Mouse (Mus musculus) urinary bladder, postnatal 14 days (tissue): ENCODE data around the gene Mapre1.
A peak's percentile ranks its signal among the peaks of the same experiment; 100 is the strongest.

Source experiments
- DNase-seq: peaks from one replicate; pipeline ENCODE4 v3.0.0; 2021; ENCODE audit warnings: low spot score

Gene Mapre1

GRCm38 (mm10) chr2:153778638-153779362 is 37.7 kb downstream of the Mapre1 start:
- DNase-seq: peak; percentile 82

- no peak for DNase-seq
Measured at GRCm38 (mm10) chr2:153779394-153779981, 38.4 kb downstream of the Mapre1 start, which contains the start of gene Efcab8. Gene Efcab8, plus strand, starts transcription at chr2:153779931.

- no peak for DNase-seq
Measured at GRCm38 (mm10) chr2:153781181-153781580, 40.1 kb downstream of the Mapre1 start.

- DNase-seq: peak; percentile 20
Measured at GRCm38 (mm10) chr2:153784668-153785067, 43.6 kb downstream of the Mapre1 start.

- DNase-seq: no peak
Measured at GRCm38 (mm10) chr2:153793366-153793765, 52.3 kb downstream of the Mapre1 start.

- no peak for DNase-seq
Measured at GRCm38 (mm10) chr2:153795090-153795489, 54.0 kb downstream of the Mapre1 start.

GRCm38 (mm10) chr2:153807464-153807863 is 66.4 kb downstream of the Mapre1 start:
- DNase-seq: peak; percentile 47

GRCm38 (mm10) chr2:153808146-153808545 is 67.1 kb downstream of the Mapre1 start:
- DNase-seq: no peak

GRCm38 (mm10) chr2:153808841-153809240 is 67.8 kb downstream of the Mapre1 start:
- DNase-seq: no peak

GRCm38 (mm10) chr2:153809921-153810320 is 68.8 kb downstream of the Mapre1 start:
- DNase-seq: no peak

- DNase-seq: no peak
Measured at GRCm38 (mm10) chr2:153822005-153822543, 81.0 kb downstream of the Mapre1 start.
